Mouse (Mus musculus) limb, embryonic 14.5 days (tissue): Measurements from ENCODE around the gene Arhgap33. TPM values are rescaled to one million over a fixed set of nuclear protein-coding genes. Genes with fewer than 3 reads are reported as not detected.

Experiments used
- ATAC-seq: fragments of 200-750 bp; cut with Nextera tagmentation; 2 replicates; pipeline ENCODE4 v1.8.0; 2017; ENCODE audit warnings: low read depth, moderate number of reproducible peaks, moderate TSS enrichment; ENCODE audit not compliant: low FRiP score
- DNase-seq: peaks from one replicate; pipeline ENCODE4 v3.0.0-alpha.2; 2015; ENCODE audit warnings: low spot score
- H3K27ac ChIP-seq: fragments of 300-500 bp; sonication (generic); replicated peaks from 2 replicates; pipeline ENCODE4 v1.5.1; 2014; ENCODE audit warnings: low read depth, mild to moderate bottlenecking, low read length, moderate library complexity, mixed read lengths
- H3K27me3 ChIP-seq: fragments of 300-500 bp; sonication (generic); 2 replicates; pipeline ENCODE4 v1.6.1; 2014; ENCODE audit warnings: low read length, mixed read lengths; ENCODE audit not compliant: control insufficient read depth, insufficient read depth
- H3K36me3 ChIP-seq: fragments of 300-500 bp; sonication (generic); 2 replicates; pipeline ENCODE4 v1.6.1; 2014; ENCODE audit warnings: mild to moderate bottlenecking, low read length, moderate library complexity, mixed read lengths; ENCODE audit not compliant: control insufficient read depth, insufficient read depth
- H3K4me1 ChIP-seq: fragments of 300-500 bp; sonication (generic); 2 replicates; pipeline ENCODE4 v1.6.1; 2014; ENCODE audit warnings: antibody characterized with exemption, low read length, mixed read lengths; ENCODE audit not compliant: control insufficient read depth, insufficient read depth
- H3K4me2 ChIP-seq: fragments of 300-500 bp; sonication (generic); replicated peaks from 2 replicates; pipeline ENCODE4 v1.6.1; 2014; ENCODE audit warnings: low read depth, mild to moderate bottlenecking, low read length, moderate library complexity; ENCODE audit not compliant: severe bottlenecking
- H3K4me3 ChIP-seq: fragments of 300-500 bp; sonication (generic); replicated peaks from 2 replicates; pipeline ENCODE4 v1.5.1; 2014; ENCODE audit warnings: low read length
- H3K9ac ChIP-seq: fragments of 300-500 bp; sonication (generic); 2 replicates; pipeline ENCODE4 v1.6.1; 2014; ENCODE audit warnings: mild to moderate bottlenecking, low read depth, low read length, moderate library complexity; ENCODE audit not compliant: severe bottlenecking
- H3K9me3 ChIP-seq: fragments of 300-500 bp; sonication (generic); 2 replicates; pipeline ENCODE4 v1.6.1; 2016; ENCODE audit warnings: low read length; ENCODE audit not compliant: control insufficient read depth
- POLR2A ChIP-seq: fragments of 200-500 bp; IDR thresholded peaks from 2 replicates; pipeline ENCODE4 v1.8.0; 2012; ENCODE audit warnings: inconsistent platforms, mild to moderate bottlenecking, moderate library complexity, borderline replicate concordance; ENCODE audit not compliant: insufficient read depth, insufficient read length; ENCODE audit errors: extremely low read depth
- WGBS: fragments of 180-500 bp; shearing (Covaris S2); extraction: QIAGEN DNeasy Blood & Tissue Kit; methylation state at CpG from one replicate; pipeline ENCODE4 v1.1.7; 2014; 5-methylcytosine and 5-hydroxymethylcytosine counted together
- polyA plus RNA-seq, 2 experiments: library from polyadenylated mRNA; depleted of rRNA in 1 of 2; stranded (reverse) in 1 of 2; unstranded in 1 of 2; fragments of >200 nt; fragmentation: Nextera tagmentation in 1 of 2; extraction: Ambion mirVana in 1 of 2; gene quantifications; 2 replicates each; pipeline versions ENCODE4 v1.2.1 to v1.2.3; 2012 to 2014

The Arhgap33 gene
- polyA plus RNA-seq (2012; rRNA removed): 66.1 and 91.7 TPM in 2 replicates
- 9.7 and 14.2 TPM in 2 replicates for polyA plus RNA-seq (2014; fragmentation: Nextera tagmentation; extraction: Ambion mirVana)

- peaks cover 31% of the 10 kb centered on the region for H3K36me3 ChIP-seq
- 0 out of 2 replicates have a peak, but pooled peaks have one; percentile 25 for TF ChIP-seq POLR2A
- H3K4me3 ChIP-seq: peak within 1 kb of the TSS; percentile 79
- 1% methylated on average over 33 of the region's 84 CpGs for WGBS
- peaks cover 12% of the 10 kb centered on the region for H3K4me1 ChIP-seq
- no peak within 1 kb of the TSS; the same call in 1 of the 2 replicates for H3K27ac ChIP-seq
- no peaks in the 10 kb centered on the region for H3K9me3 ChIP-seq
- DNase-seq: peak; percentile 99
- H3K9ac ChIP-seq: peak within 1 kb of the TSS; percentile 68
- H3K27me3 ChIP-seq: no peaks in the 10 kb centered on the region
- peak within 1 kb of the TSS; percentile 88 for H3K4me2 ChIP-seq
- ATAC-seq: peak; percentile 95
These were observed at the start of gene Arhgap33 for GRCm38 (mm10) chr7:30534633-30535577. Gene Arhgap33, minus strand, starts transcription at chr7:30535060.

GRCm38 (mm10) chr7:30584339-30584738 is 49.5 kb upstream of the Arhgap33 start:
- Histone ChIP-seq H3K9ac (no peak overlapping the region), H3K4me2 (no peak overlapping the region), H3K36me3 (peaks cover 74% of the 10 kb centered on the region), H3K4me1 (peaks cover 11% of the 10 kb centered on the region), H3K27me3 (no peaks in the 10 kb centered on the region), H3K27ac (no peak overlapping the region), H3K9me3 (no peaks in the 10 kb centered on the region), H3K4me3 (no peak overlapping the region)
- DNase-seq (no peak), ATAC-seq (no peak)
- no peak for TF ChIP-seq POLR2A
- WGBS: 97% methylated on average over 10 of the region's 10 CpGs

- WGBS: 95% methylated on average over 16 of the region's 16 CpGs
- DNase-seq: no peak
- no peaks in the 10 kb centered on the region for H3K9me3 ChIP-seq
- no peak overlapping the region for H3K27ac ChIP-seq
- TF ChIP-seq POLR2A: no peak
- H3K36me3 ChIP-seq: peaks cover 100% of the 10 kb centered on the region
- no peak for ATAC-seq
- H3K27me3 ChIP-seq: no peaks in the 10 kb centered on the region
- H3K9ac ChIP-seq: no peak overlapping the region
- no peak overlapping the region for H3K4me3 ChIP-seq
- H3K4me2 ChIP-seq: no peak overlapping the region
- 0 out of 2 replicates have a peak, but pooled peaks cover under 1% of the 10 kb centered on the region for H3K4me1 ChIP-seq
These were observed 46.7 kb upstream of the Arhgap33 start for GRCm38 (mm10) chr7:30581547-30581946.

GRCm38 (mm10) chr7:30579950-30580349 is 45.1 kb upstream of the Arhgap33 start:
- peaks cover 100% of the 10 kb centered on the region for H3K36me3 ChIP-seq
- ATAC-seq: no peak
- H3K4me1 ChIP-seq: no peaks in the 10 kb centered on the region
- no peak overlapping the region for H3K27ac ChIP-seq
- no peak overlapping the region for H3K9ac ChIP-seq
- no peaks in the 10 kb centered on the region for H3K9me3 ChIP-seq
- 92% methylated on average over 8 of the region's 8 CpGs for WGBS
- no peak overlapping the region for H3K4me2 ChIP-seq
- TF ChIP-seq POLR2A: no peak
- no peak overlapping the region for H3K4me3 ChIP-seq
- H3K27me3 ChIP-seq: no peaks in the 10 kb centered on the region
- DNase-seq: no peak

DNA sequence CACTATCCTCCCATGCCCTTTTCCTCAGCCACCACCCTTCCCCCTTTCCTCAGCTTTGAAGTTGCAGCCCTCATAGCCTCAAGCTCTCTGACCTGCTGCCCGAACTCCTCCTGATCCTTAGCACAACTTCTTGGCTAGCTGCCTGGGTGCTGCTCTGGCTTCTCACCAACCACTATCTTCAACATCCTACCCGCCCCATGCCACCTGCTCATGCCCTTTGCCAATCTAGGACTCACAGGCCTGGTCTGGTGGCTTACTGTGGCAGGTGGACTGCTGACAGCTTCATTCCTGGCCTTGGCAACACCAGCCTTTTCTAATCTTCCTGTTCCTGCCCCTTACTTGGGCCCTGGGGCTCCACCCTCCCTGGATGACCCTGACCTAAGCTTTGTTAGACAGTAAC is 38.1 kb upstream of the Arhgap33 start:
- ATAC-seq: no peak
- no peak overlapping the region for H3K27ac ChIP-seq

More for the DNA sequence above, 38.1 kb upstream of the Arhgap33 start:
- 83% methylated on average over 2 of the region's 2 CpGs for WGBS
- Histone ChIP-seq H3K9me3 (no peaks in the 10 kb centered on the region), H3K4me3 (no peak overlapping the region), H3K9ac (no peak overlapping the region), H3K4me2 (no peak overlapping the region), H3K36me3 (peaks cover 98% of the 10 kb centered on the region), H3K27me3 (no peaks in the 10 kb centered on the region), H3K4me1 (no peaks in the 10 kb centered on the region)
- no peak for TF ChIP-seq POLR2A
- DNase-seq: no peak
